Mouse (Mus musculus) testis, adult 2 months (tissue): ENCODE data around the gene Isyna1. TPM values are rescaled to one million over a fixed set of nuclear protein-coding genes. Genes with fewer than 3 reads are reported as not detected.
A peak's percentile ranks its signal among the peaks of the same experiment; 100 is the strongest.

ENCODE experiments used
- H3K27ac ChIP-seq: fragments of 200-500 bp; 2 replicates; pipeline ENCODE4 v1.5.1; 2012; ENCODE audit warnings: low read depth, low read length; ENCODE audit not compliant: control insufficient read depth, insufficient read depth
- H3K27me3 ChIP-seq: fragments of 200-500 bp; 2 replicates; pipeline ENCODE4 v1.6.1; 2012; ENCODE audit warnings: mild to moderate bottlenecking, low read length, moderate library complexity; ENCODE audit not compliant: control insufficient read depth, insufficient read depth
- H3K36me3 ChIP-seq: fragments of 200-500 bp; 2 replicates; pipeline ENCODE4 v1.6.1; 2012; ENCODE audit warnings: mild to moderate bottlenecking, low read length; ENCODE audit not compliant: control insufficient read depth, insufficient read depth
- H3K4me1 ChIP-seq: fragments of 200-500 bp; 2 replicates; pipeline ENCODE4 v1.6.1; 2012; ENCODE audit warnings: low read length; ENCODE audit not compliant: control insufficient read depth, insufficient read depth
- H3K4me3 ChIP-seq: fragments of 200-500 bp; 2 replicates; pipeline ENCODE4 v1.5.1; 2012; ENCODE audit warnings: low read depth, mild to moderate bottlenecking, low read length, moderate library complexity, mixed read lengths; ENCODE audit not compliant: control insufficient read depth
- CTCF ChIP-seq: fragments of 200-500 bp; IDR thresholded peaks from 2 replicates; pipeline ENCODE4 v1.5.1; 2012; ENCODE audit warnings: low read depth, mild to moderate bottlenecking, inconsistent platforms, low read length, moderate library complexity; ENCODE audit not compliant: control insufficient read depth, insufficient read depth, insufficient replicate concordance
- POLR2A ChIP-seq: fragments of 200-500 bp; IDR thresholded peaks from 2 replicates; pipeline ENCODE4 v1.6.1; 2012; ENCODE audit warnings: low read depth, mild to moderate bottlenecking, inconsistent platforms, low read length, moderate library complexity; ENCODE audit not compliant: control insufficient read depth
- polyA plus RNA-seq: library from polyadenylated mRNA; depleted of rRNA; stranded (reverse); fragments of >200 nt; gene quantifications from 2 replicates; pipeline ENCODE4 v1.2.3, GENCODE M21; 2012

Gene Isyna1
- polyA plus RNA-seq, 1 experiment: 561 TPM

GRCm38 (mm10) chr8:70599507-70600290 is 5.5 kb downstream of the Isyna1 start:
- no peak overlapping the region for H3K4me3 ChIP-seq
- no peaks in the 10 kb centered on the region for H3K27me3 ChIP-seq
- H3K36me3 ChIP-seq: no peaks in the 10 kb centered on the region
- TF ChIP-seq POLR2A (no peak), CTCF (no peak)
- no peak overlapping the region for H3K27ac ChIP-seq
- H3K4me1 ChIP-seq: peaks cover 71% of the 10 kb centered on the region

GRCm38 (mm10) chr8:70600473-70601270 is 6.5 kb downstream of the Isyna1 start:
- no peak for TF ChIP-seq CTCF
- TF ChIP-seq POLR2A: no peak
- no peaks in the 10 kb centered on the region for H3K36me3 ChIP-seq
- H3K4me3 ChIP-seq: no peak overlapping the region
- no peaks in the 10 kb centered on the region for H3K27me3 ChIP-seq
- peaks cover 63% of the 10 kb centered on the region for H3K4me1 ChIP-seq
- no peak overlapping the region for H3K27ac ChIP-seq

- Histone ChIP-seq H3K27me3 (no peaks in the 10 kb centered on the region), H3K4me3 (peak overlapping the region; percentile 11; the same call in 1 of the 2 replicates), H3K36me3 (no peaks in the 10 kb centered on the region), H3K4me1 (peaks cover 57% of the 10 kb centered on the region), H3K27ac (no peak overlapping the region)
- TF ChIP-seq CTCF: no peak
- no peak for TF ChIP-seq POLR2A
These were observed 7.1 kb downstream of the Isyna1 start for GRCm38 (mm10) chr8:70601271-70601649.

- H3K4me1 ChIP-seq: peaks cover 49% of the 10 kb centered on the region
These were observed 8.1 kb downstream of the Isyna1 start for GRCm38 (mm10) chr8:70602139-70602811.

GRCm38 (mm10) chr8:70604558-70604957 is 10.4 kb downstream of the Isyna1 start:
- Histone ChIP-seq H3K27ac (no peak overlapping the region), H3K36me3 (no peaks in the 10 kb centered on the region), H3K4me3 (no peak overlapping the region), H3K27me3 (no peaks in the 10 kb centered on the region), H3K4me1 (peaks cover 47% of the 10 kb centered on the region)
- TF ChIP-seq POLR2A (no peak), CTCF (no peak)

More at GRCm38 (mm10) chr8:70602139-70602811, 8.1 kb downstream of the Isyna1 start:
- Histone ChIP-seq H3K27me3 (no peaks in the 10 kb centered on the region), H3K4me3 (no peak overlapping the region), H3K36me3 (no peaks in the 10 kb centered on the region), H3K27ac (no peak overlapping the region)
- TF ChIP-seq CTCF (no peak), POLR2A (no peak)

- no peaks in the 10 kb centered on the region for H3K36me3 ChIP-seq
- no peak for TF ChIP-seq POLR2A
- no peak for TF ChIP-seq CTCF
- no peak overlapping the region for H3K4me3 ChIP-seq
- no peak overlapping the region for H3K27ac ChIP-seq
- peaks cover 46% of the 10 kb centered on the region for H3K4me1 ChIP-seq
- no peaks in the 10 kb centered on the region for H3K27me3 ChIP-seq
These were observed 12.0 kb downstream of the Isyna1 start for GRCm38 (mm10) chr8:70605871-70606779.
